Mouse (Mus musculus) small intestine, adult 2 months (tissue): ENCODE results near the gene Fam240a. TPM values are rescaled to one million over a fixed set of nuclear protein-coding genes. Genes with fewer than 3 reads are reported as not detected.
A peak's percentile ranks its signal among the peaks of the same experiment; 100 is the strongest.

Experiments
- H3K27ac ChIP-seq: fragments of 200-500 bp; 2 replicates; pipeline ENCODE4 v1.5.1; 2012; ENCODE audit warnings: low read depth, low read length, control low read depth, inconsistent platforms; ENCODE audit not compliant: insufficient read depth
- H3K27me3 ChIP-seq: fragments of 200-500 bp; 2 replicates; pipeline ENCODE4 v1.6.1; 2012; ENCODE audit warnings: mild to moderate bottlenecking, moderate library complexity, low read length, inconsistent platforms; ENCODE audit not compliant: control insufficient read depth, insufficient read depth
- H3K36me3 ChIP-seq: fragments of 200-500 bp; 2 replicates; pipeline ENCODE4 v1.6.1; 2012; ENCODE audit warnings: mild to moderate bottlenecking, low read length, control low read depth, inconsistent platforms; ENCODE audit not compliant: control insufficient read depth, insufficient read depth
- H3K4me1 ChIP-seq: fragments of 200-500 bp; 2 replicates; pipeline ENCODE4 v1.6.1; 2012; ENCODE audit warnings: low read length, inconsistent platforms, mixed read lengths; ENCODE audit not compliant: control insufficient read depth, insufficient read depth, insufficient read length
- H3K4me3 ChIP-seq: fragments of 200-500 bp; 2 replicates; pipeline ENCODE4 v1.5.1; 2012; ENCODE audit warnings: low read depth, mild to moderate bottlenecking, control low read depth, inconsistent platforms, low read length, moderate library complexity
- CTCF ChIP-seq: fragments of 200-500 bp; IDR thresholded peaks from 2 replicates; pipeline ENCODE4 v1.5.1; 2012; ENCODE audit warnings: low read depth, mild to moderate bottlenecking, control low read depth, inconsistent platforms, low read length, moderate library complexity, mixed read lengths; ENCODE audit not compliant: insufficient replicate concordance, insufficient read length; ENCODE audit errors: extremely low read depth
- POLR2A ChIP-seq: fragments of 200-500 bp; IDR thresholded peaks from 2 replicates; pipeline ENCODE4 v1.6.1; 2012; ENCODE audit warnings: low read depth, mild to moderate bottlenecking, control low read depth, inconsistent platforms, low read length, moderate library complexity
- WGBS: fragments of 180-500 bp; shearing (Covaris S2); methylation state at CpG from one replicate; pipeline ENCODE4 v1.1.7; 2018; 5-methylcytosine and 5-hydroxymethylcytosine counted together
- polyA plus RNA-seq: library from polyadenylated mRNA; depleted of rRNA; stranded (reverse); fragments of >200 nt; gene quantifications from 2 replicates; pipeline ENCODE4 v1.2.3, GENCODE M21; 2012

The Fam240a gene
- polyA plus RNA-seq, 1 experiment, result not detected

GRCm38 (mm10) chr9:110891077-110891828 is 25.4 kb downstream of the Fam240a start:
- Histone ChIP-seq H3K4me1 (peaks cover 14% of the 10 kb centered on the region), H3K36me3 (peaks cover 21% of the 10 kb centered on the region; the same call in 1 of the 2 replicates), H3K27me3 (no peaks in the 10 kb centered on the region), H3K27ac (no peak overlapping the region), H3K4me3 (no peak overlapping the region)
- no peak for TF ChIP-seq CTCF
- TF ChIP-seq POLR2A, result no peak
- 84% methylated on average over 12 of the region's 12 CpGs for WGBS

- Histone ChIP-seq H3K36me3 (peaks cover 20% of the 10 kb centered on the region; the same call in 1 of the 2 replicates), H3K27me3 (no peaks in the 10 kb centered on the region), H3K4me1 (peaks cover 14% of the 10 kb centered on the region), H3K27ac (peak overlapping the region; percentile 12; the same call in 1 of the 2 replicates), H3K4me3 (peak overlapping the region; percentile 19)
- WGBS, result 21% methylated on average over 21 of the region's 21 CpGs
- TF ChIP-seq POLR2A (no peak), CTCF (0 out of 2 replicates have a peak, but pooled peaks have one; percentile 27)
Measured at GRCm38 (mm10) chr9:110890026-110890783, 26.5 kb downstream of the Fam240a start.

- H3K4me3 ChIP-seq, result no peak overlapping the region
- TF ChIP-seq POLR2A (no peak), CTCF (no peak)
- H3K27ac ChIP-seq, result no peak overlapping the region
- 93% methylated on average over 14 of the region's 14 CpGs for WGBS
- H3K27me3 ChIP-seq, result no peaks in the 10 kb centered on the region
- H3K36me3 ChIP-seq, result peaks cover 28% of the 10 kb centered on the region
- H3K4me1 ChIP-seq, result peaks cover 14% of the 10 kb centered on the region
Measured at GRCm38 (mm10) chr9:110888935-110889334, 27.7 kb downstream of the Fam240a start.

DNA sequence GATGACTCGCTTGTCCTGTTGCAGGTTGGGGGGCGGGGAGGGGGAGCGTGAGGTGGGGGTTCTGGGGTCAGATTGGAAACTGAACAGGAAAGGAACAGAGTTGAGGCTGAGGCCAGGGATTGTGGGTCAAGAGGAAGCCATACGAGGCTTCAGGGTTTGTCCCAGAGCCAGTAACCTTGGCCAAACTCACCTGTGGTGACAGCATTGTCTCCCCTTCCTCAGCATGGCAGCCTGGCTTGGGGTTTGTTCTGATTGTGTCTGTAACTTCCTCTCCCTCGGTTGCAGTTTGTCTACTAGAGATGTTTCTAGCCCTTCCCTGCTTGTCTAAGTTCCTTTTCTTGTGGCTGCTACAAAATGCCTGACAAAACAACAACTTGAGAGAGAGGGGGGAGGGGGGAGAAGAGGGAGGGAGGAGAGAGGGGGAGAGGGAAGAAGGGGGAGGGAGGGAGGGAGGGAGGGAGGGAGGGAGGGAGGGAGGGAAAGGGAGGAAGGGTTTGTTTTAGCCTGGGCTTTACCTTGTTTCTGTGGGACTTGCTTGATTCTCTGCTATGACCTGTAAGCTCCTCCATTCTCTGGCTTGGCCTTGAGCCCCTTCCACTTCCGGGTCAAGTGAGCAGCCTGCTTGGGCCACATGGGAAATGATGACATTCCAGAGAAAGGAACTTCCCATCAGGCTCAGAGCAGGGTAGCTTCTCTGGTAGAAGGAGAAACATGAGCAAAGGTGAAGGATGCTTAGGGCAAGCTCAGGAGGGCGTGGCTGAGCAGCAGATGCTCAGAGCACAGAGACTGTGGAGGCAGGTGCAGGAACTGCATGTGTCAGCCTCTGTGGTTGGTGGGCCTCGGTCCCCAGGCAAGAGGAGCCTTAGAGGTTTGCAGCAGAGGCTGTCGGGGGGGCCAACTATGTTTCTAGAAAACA is 29.0 kb downstream of the Fam240a start:
- TF ChIP-seq POLR2A (no peak), CTCF (no peak)
- no peak overlapping the region for H3K4me3 ChIP-seq
- H3K4me1 ChIP-seq, result peaks cover 14% of the 10 kb centered on the region
- H3K27ac ChIP-seq, result no peak overlapping the region
- WGBS, result 65% methylated on average over 9 of the region's 9 CpGs
- H3K27me3 ChIP-seq, result no peaks in the 10 kb centered on the region
- peaks cover 23% of the 10 kb centered on the region for H3K36me3 ChIP-seq

DNA sequence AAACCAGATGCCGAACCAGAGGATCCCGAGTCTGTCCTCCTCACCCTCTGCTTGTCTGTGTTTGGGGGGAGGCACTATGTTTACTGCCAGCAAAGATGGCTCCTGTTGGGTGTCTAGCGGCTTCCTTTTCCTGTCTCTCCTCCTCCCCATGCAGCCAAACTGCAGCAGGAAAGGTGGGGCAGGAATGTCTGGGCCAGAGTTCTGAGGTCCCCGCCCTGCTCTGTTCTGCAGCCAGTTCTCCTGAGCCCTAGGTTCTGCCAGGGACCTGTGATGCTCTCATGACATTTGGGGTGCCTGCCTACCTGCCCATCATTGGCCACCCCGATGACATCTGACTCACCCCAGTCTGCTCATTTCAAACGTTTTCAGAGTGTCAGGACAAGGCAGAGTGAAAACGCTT is 34.7 kb downstream of the Fam240a start:
- 70% methylated on average over 7 of the region's 7 CpGs for WGBS
- TF ChIP-seq CTCF (no peak), POLR2A (no peak)
- H3K4me3 ChIP-seq, result peak overlapping the region; percentile 4; the same call in 1 of the 2 replicates
- peaks cover 27% of the 10 kb centered on the region; the same call in 1 of the 2 replicates for H3K4me1 ChIP-seq
- no peak overlapping the region for H3K27ac ChIP-seq
- no peaks in the 10 kb centered on the region for H3K27me3 ChIP-seq
- H3K36me3 ChIP-seq, result peaks cover 14% of the 10 kb centered on the region

- Histone ChIP-seq H3K27me3 (no peaks in the 10 kb centered on the region), H3K4me1 (peaks cover 31% of the 10 kb centered on the region; the same call in 1 of the 2 replicates), H3K4me3 (peak overlapping the region; percentile 84), H3K27ac (peak overlapping the region; percentile 37), H3K36me3 (peaks cover 11% of the 10 kb centered on the region)
- 34% methylated on average over 4 of the region's 4 CpGs for WGBS
- TF ChIP-seq CTCF (no peak), POLR2A (no peak)
Measured at GRCm38 (mm10) chr9:110880772-110881171, 35.9 kb downstream of the Fam240a start.
